Mouse (Mus musculus) kidney, adult 2 months (tissue): Measurements from ENCODE around the gene Ubap2l. TPM values are rescaled to one million over a fixed set of nuclear protein-coding genes. Genes with fewer than 3 reads are reported as not detected.
A peak's percentile ranks its signal among the peaks of the same experiment; 100 is the strongest.

Experiments
- DNase-seq: peaks from one replicate; pipeline ENCODE4 v3.0.0; 2021
- H3K27ac ChIP-seq: fragments of 200-500 bp; 2 replicates; pipeline ENCODE4 v1.5.1; 2012; ENCODE audit warnings: low read depth, low read length, control low read depth, inconsistent platforms; ENCODE audit not compliant: insufficient read depth
- H3K27me3 ChIP-seq: fragments of 200-500 bp; replicated peaks from 2 replicates; pipeline ENCODE4 v1.6.1; 2012; ENCODE audit warnings: mild to moderate bottlenecking, moderate library complexity, low read length, inconsistent platforms; ENCODE audit not compliant: control insufficient read depth, insufficient read depth
- H3K36me3 ChIP-seq: fragments of 200-500 bp; 2 replicates; pipeline ENCODE4 v1.6.1; 2012; ENCODE audit warnings: mild to moderate bottlenecking, moderate library complexity, low read length, inconsistent platforms; ENCODE audit not compliant: control insufficient read depth, insufficient read depth
- H3K4me1 ChIP-seq: fragments of 200-500 bp; 2 replicates; pipeline ENCODE4 v1.6.1; 2011; ENCODE audit warnings: low read length; ENCODE audit not compliant: control insufficient read depth, insufficient read depth
- H3K4me3 ChIP-seq: fragments of 200-500 bp; 2 replicates; pipeline ENCODE4 v1.5.1; 2011; ENCODE audit warnings: mild to moderate bottlenecking, low read depth, low read length, control low read depth; ENCODE audit not compliant: insufficient read depth
- CTCF ChIP-seq: fragments of 200-500 bp; conservative IDR thresholded peaks from 2 replicates; pipeline ENCODE4 v1.5.1; 2011; ENCODE audit warnings: low read depth, mild to moderate bottlenecking, control low read depth, low read length, moderate library complexity, mixed read lengths; ENCODE audit not compliant: insufficient read depth, insufficient read length
- POLR2A ChIP-seq: fragments of 200-500 bp; IDR thresholded peaks from one replicate; pipeline ENCODE4 v1.6.1; 2011; ENCODE audit warnings: low read depth, low read length, control low read depth
- WGBS: fragments of 180-500 bp; shearing (Covaris S2); methylation state at CpG from one replicate; pipeline ENCODE4 v1.1.7; 2018; 5-methylcytosine and 5-hydroxymethylcytosine counted together
- polyA plus RNA-seq: library from polyadenylated mRNA; depleted of rRNA; stranded (reverse); fragments of >200 nt; gene quantifications from 2 replicates; pipeline ENCODE4 v1.2.3, GENCODE M21; 2012

Ubap2l gene
- polyA plus RNA-seq, 1 experiment = 108 TPM

DNA sequence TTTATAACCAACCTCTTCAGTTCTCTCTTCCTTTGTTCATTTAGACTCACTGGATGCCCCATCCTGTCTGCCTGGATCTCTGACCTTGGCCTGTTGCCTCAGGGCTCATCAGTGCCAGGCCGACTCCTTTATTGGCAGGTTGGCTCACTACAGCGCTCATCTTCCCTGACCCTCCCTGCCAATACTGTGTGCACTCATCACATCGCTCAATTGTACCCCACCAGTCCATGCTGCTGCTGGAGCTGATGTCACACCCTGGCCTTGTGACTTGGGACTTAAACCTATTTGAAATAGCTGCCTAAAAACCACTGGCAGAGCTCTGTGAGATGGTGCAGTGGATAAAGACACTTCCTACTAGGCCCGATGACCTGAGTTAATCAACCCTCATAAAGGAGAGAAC is 15.4 kb upstream of the Ubap2l start:
- DNase-seq = no peak
- Histone ChIP-seq H3K27ac (no peak overlapping the region), H3K4me1 (no peaks in the 10 kb centered on the region), H3K4me3 (no peak overlapping the region), H3K27me3 (no peaks in the 10 kb centered on the region), H3K36me3 (0 out of 2 replicates have a peak, but pooled peaks cover 2% of the 10 kb centered on the region)
- TF ChIP-seq POLR2A = no peak
- no peak for TF ChIP-seq CTCF
- 77% methylated on average over 4 of the region's 4 CpGs for WGBS

- WGBS = 29% methylated on average over 3 of the region's 3 CpGs
- H3K36me3 ChIP-seq = peaks cover 3% of the 10 kb centered on the region; the same call in 1 of the 2 replicates
These were observed 13.1 kb upstream of the Ubap2l start for GRCm38 (mm10) chr3:90065553-90065952.

GRCm38 (mm10) chr3:90064383-90064782 is 12.0 kb upstream of the Ubap2l start:
- Histone ChIP-seq H3K27ac (no peak overlapping the region), H3K4me3 (no peak overlapping the region), H3K27me3 (no peaks in the 10 kb centered on the region), H3K4me1 (no peaks in the 10 kb centered on the region), H3K36me3 (peaks cover 5% of the 10 kb centered on the region; the same call in 1 of the 2 replicates)
- WGBS = 72% methylated on average over 3 of the region's 3 CpGs
- no peak for DNase-seq
- TF ChIP-seq POLR2A (no peak), CTCF (no peak)

More at GRCm38 (mm10) chr3:90065553-90065952, 13.1 kb upstream of the Ubap2l start:
- Histone ChIP-seq H3K27ac (no peak overlapping the region), H3K27me3 (no peaks in the 10 kb centered on the region), H3K4me3 (no peak overlapping the region), H3K4me1 (no peaks in the 10 kb centered on the region)
- DNase-seq = peak; percentile 50
- TF ChIP-seq POLR2A = no peak
- TF ChIP-seq CTCF = peak; percentile 45

- Histone ChIP-seq H3K4me1 (no peaks in the 10 kb centered on the region), H3K27me3 (no peaks in the 10 kb centered on the region), H3K27ac (no peak overlapping the region), H3K4me3 (no peak overlapping the region), H3K36me3 (peaks cover 6% of the 10 kb centered on the region; the same call in 1 of the 2 replicates)
- TF ChIP-seq POLR2A = no peak
- TF ChIP-seq CTCF = no peak
- no peak for DNase-seq
- 65% methylated on average over 2 of the region's 2 CpGs for WGBS
These were observed 10.1 kb upstream of the Ubap2l start for GRCm38 (mm10) chr3:90062539-90062938.

GRCm38 (mm10) chr3:90061549-90061948 is 9.1 kb upstream of the Ubap2l start:
- no peaks in the 10 kb centered on the region for H3K4me1 ChIP-seq
- H3K27me3 ChIP-seq = no peaks in the 10 kb centered on the region
- H3K36me3 ChIP-seq = peaks cover 7% of the 10 kb centered on the region; the same call in 1 of the 2 replicates
- DNase-seq = no peak
- TF ChIP-seq POLR2A = no peak
- no peak for TF ChIP-seq CTCF
- WGBS = 86% methylated on average over 6 of the region's 6 CpGs
- no peak overlapping the region for H3K27ac ChIP-seq
- H3K4me3 ChIP-seq = no peak overlapping the region

DNA sequence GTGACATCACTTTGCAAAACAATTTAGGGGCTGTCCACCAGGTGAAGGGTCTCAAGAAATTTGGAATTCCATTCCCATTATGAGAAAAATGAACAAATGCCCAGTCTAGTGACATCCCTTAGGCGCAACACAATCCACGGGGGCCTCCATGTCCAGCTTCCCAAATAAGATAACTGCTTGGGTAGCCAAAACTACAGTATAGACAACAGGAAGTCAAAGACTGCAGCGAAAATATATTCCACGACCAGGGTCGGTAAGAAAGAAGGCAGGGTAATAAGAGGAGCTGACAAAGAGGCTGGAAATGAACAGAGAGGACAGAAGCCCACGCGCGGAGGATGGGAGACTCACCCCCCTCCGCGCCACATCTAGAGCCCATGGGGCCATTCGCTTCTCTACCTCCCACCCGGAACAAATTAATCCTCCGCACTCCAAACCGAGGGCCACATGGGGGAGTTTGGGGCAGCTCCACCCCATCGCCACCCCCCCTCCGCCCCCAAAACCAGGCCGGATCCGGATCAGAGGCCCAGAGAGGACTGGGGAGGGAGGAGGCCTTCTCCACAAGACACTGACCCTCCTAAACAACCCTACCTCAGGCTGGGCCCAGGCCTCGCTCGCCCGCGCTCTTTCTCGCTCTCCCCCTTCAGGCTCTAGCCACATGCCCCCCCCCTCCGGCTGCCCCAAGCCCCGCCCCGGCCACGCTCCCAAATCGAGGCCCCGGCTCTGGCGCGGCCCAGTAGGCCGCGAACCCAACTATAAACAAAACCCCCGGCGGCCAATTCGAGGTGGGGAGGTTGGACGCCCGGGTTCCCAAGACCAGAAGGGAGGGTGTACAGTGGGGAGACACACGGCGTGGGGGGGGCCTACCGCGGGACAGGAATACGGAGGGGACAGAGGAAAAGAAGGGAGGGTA is 732 bp downstream of the Ubap2l start, which contains the start of gene 4933434E20Rik:
TSS of gene 4933434E20Rik (plus strand) at position 196 of the 910 bp plus-strand sequence.
- peaks cover 3% of the 10 kb centered on the region for H3K4me1 ChIP-seq
- H3K27me3 ChIP-seq = no peaks in the 10 kb centered on the region
- peaks cover 3% of the 10 kb centered on the region for H3K36me3 ChIP-seq
- peak within 1 kb of the TSS; percentile 92 for H3K4me3 ChIP-seq
- DNase-seq = peak; percentile 48
- TF ChIP-seq POLR2A (no peak), CTCF (no peak)
- H3K27ac ChIP-seq = peak within 1 kb of the TSS; percentile 84
- under 1% methylated on average over 40 of the region's 43 CpGs for WGBS

DNA sequence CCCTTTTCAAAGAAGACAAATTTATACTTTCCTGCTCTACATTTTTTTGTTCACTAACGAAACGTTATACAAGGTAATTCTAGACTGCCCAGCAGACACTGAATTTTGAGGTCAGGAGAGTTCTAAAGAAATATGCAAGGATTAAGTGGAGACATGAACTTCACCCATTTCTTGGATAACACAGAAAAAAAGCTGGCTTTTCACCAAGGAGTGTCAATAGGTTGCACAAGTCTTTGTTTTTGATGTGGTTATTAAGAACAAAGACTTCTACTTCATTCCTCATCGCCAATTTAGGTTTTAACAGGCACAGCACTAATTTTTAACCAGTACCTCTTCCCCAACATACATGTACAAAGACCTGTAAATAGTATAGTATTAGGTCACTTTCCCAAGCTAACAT is 2.7 kb downstream of the Ubap2l start:
- H3K4me1 ChIP-seq = peaks cover 3% of the 10 kb centered on the region
- no peaks in the 10 kb centered on the region for H3K27me3 ChIP-seq
- DNase-seq = peak; percentile 20
- no peaks in the 10 kb centered on the region; the same call in none of the 2 replicates for H3K36me3 ChIP-seq
- H3K27ac ChIP-seq = no peak overlapping the region
- no peak overlapping the region for H3K4me3 ChIP-seq
- TF ChIP-seq POLR2A (no peak), CTCF (no peak)
- WGBS = 7% methylated on average over 3 of the region's 3 CpGs
